Mouse (Mus musculus) stomach, embryonic 14.5 days (tissue): Measurements from ENCODE around the gene Gm21987. TPM values are rescaled to one million over a fixed set of nuclear protein-coding genes. Genes with fewer than 3 reads are reported as not detected.

Experiments used
- ATAC-seq: fragments of 200-750 bp; cut with Nextera tagmentation; 2 replicates; pipeline ENCODE4 v1.8.0; 2017; ENCODE audit warnings: low read depth, moderate TSS enrichment; ENCODE audit not compliant: insufficient number of reproducible peaks, insufficient read depth, low FRiP score
- H3K27ac ChIP-seq: fragments of 300-500 bp; sonication (generic); 2 replicates; pipeline ENCODE4 v1.5.1; 2014; ENCODE audit warnings: mild to moderate bottlenecking, low read length, moderate library complexity, mixed read lengths
- H3K27me3 ChIP-seq: fragments of 300-500 bp; sonication (generic); 2 replicates; pipeline ENCODE4 v1.6.1; 2014; ENCODE audit warnings: low read length, control low read depth, mixed read lengths; ENCODE audit not compliant: control insufficient read depth, insufficient read depth
- H3K36me3 ChIP-seq: fragments of 300-500 bp; sonication (generic); 2 replicates; pipeline ENCODE4 v1.6.1; 2014; ENCODE audit warnings: mild to moderate bottlenecking, control low read depth, low read length, moderate library complexity, mixed read lengths; ENCODE audit not compliant: control insufficient read depth, insufficient read depth
- H3K4me1 ChIP-seq: fragments of 300-500 bp; sonication (generic); 2 replicates; pipeline ENCODE4 v1.6.1; 2014; ENCODE audit warnings: low read length, control low read depth, mixed read lengths; ENCODE audit not compliant: control insufficient read depth, insufficient read depth
- H3K4me2 ChIP-seq: fragments of 300-500 bp; sonication (generic); replicated peaks from 2 replicates; pipeline ENCODE4 v1.6.1; 2014; ENCODE audit warnings: low read depth, low read length, control low read depth
- H3K4me3 ChIP-seq: fragments of 300-500 bp; sonication (generic); 2 replicates; pipeline ENCODE4 v1.5.1; 2014; ENCODE audit warnings: low read depth, low read length, control low read depth
- H3K9ac ChIP-seq: fragments of 300-500 bp; sonication (generic); replicated peaks from 2 replicates; pipeline ENCODE4 v1.6.1; 2014; ENCODE audit warnings: low read depth, mild to moderate bottlenecking, control low read depth, low read length, moderate library complexity, mixed read lengths
- H3K9me3 ChIP-seq: fragments of 300-500 bp; sonication (generic); 2 replicates; pipeline ENCODE4 v1.6.1; 2016; ENCODE audit warnings: low read depth, low read length, control low read depth; ENCODE audit not compliant: control insufficient read depth
- WGBS: fragments of 180-500 bp; shearing (Covaris S2); extraction: QIAGEN DNeasy Blood & Tissue Kit; methylation state at CpG from one replicate; pipeline ENCODE4 v1.1.7; 2014; 5-methylcytosine and 5-hydroxymethylcytosine counted together
- polyA plus RNA-seq: library from polyadenylated mRNA; unstranded; fragments of >200 nt; fragmentation: Nextera tagmentation; extraction: Ambion mirVana; gene quantifications from 2 replicates; pipeline ENCODE4 v1.2.1, GENCODE M21; 2014

Gene Gm21987
- polyA plus RNA-seq, 1 experiment from 2014 or later: not detected

GRCm38 (mm10) chr16:38362493-38363255 is 15.8 kb downstream of the Gm21987 start:
- Histone ChIP-seq H3K27me3 (no peaks in the 10 kb centered on the region), H3K27ac (no peak overlapping the region), H3K9ac (no peak overlapping the region; the same call in 1 of the 2 replicates), H3K9me3 (no peaks in the 10 kb centered on the region), H3K4me2 (peak overlapping the region; percentile 28), H3K4me3 (no peak overlapping the region), H3K36me3 (no peaks in the 10 kb centered on the region), H3K4me1 (peaks cover 11% of the 10 kb centered on the region)
- whole genome bisulfite sequencing: 71% methylated on average over 20 of the region's 20 CpGs
- ATAC-seq: no peak

- no peak overlapping the region for H3K4me2 ChIP-seq
- peaks cover 11% of the 10 kb centered on the region for H3K4me1 ChIP-seq
- H3K36me3 ChIP-seq: no peaks in the 10 kb centered on the region
- H3K27me3 ChIP-seq: no peaks in the 10 kb centered on the region
- 59% methylated on average over 3 of the region's 3 CpGs for WGBS
- ATAC-seq: no peak
- no peak overlapping the region for H3K4me3 ChIP-seq
- no peak overlapping the region for H3K27ac ChIP-seq
- no peaks in the 10 kb centered on the region for H3K9me3 ChIP-seq
- H3K9ac ChIP-seq: no peak overlapping the region
Measured at GRCm38 (mm10) chr16:38363256-38363595, 16.4 kb downstream of the Gm21987 start.

- Histone ChIP-seq H3K9ac (no peak overlapping the region), H3K9me3 (no peaks in the 10 kb centered on the region), H3K27ac (no peak overlapping the region), H3K4me1 (peaks cover 11% of the 10 kb centered on the region), H3K27me3 (no peaks in the 10 kb centered on the region), H3K4me2 (no peak overlapping the region), H3K36me3 (no peaks in the 10 kb centered on the region), H3K4me3 (no peak overlapping the region)
- no peak for ATAC-seq
- WGBS: 77% methylated on average over 7 of the region's 7 CpGs
Measured at GRCm38 (mm10) chr16:38363657-38364056, 16.8 kb downstream of the Gm21987 start.

GRCm38 (mm10) chr16:38365390-38365789 is 18.6 kb downstream of the Gm21987 start:
- 86% methylated on average over 10 of the region's 10 CpGs for WGBS
- peaks cover 11% of the 10 kb centered on the region for H3K4me1 ChIP-seq
- no peak overlapping the region for H3K9ac ChIP-seq
- no peak overlapping the region for H3K4me2 ChIP-seq
- ATAC-seq: no peak
- H3K27me3 ChIP-seq: no peaks in the 10 kb centered on the region
- no peaks in the 10 kb centered on the region for H3K9me3 ChIP-seq
- no peak overlapping the region for H3K4me3 ChIP-seq
- H3K27ac ChIP-seq: no peak overlapping the region
- H3K36me3 ChIP-seq: no peaks in the 10 kb centered on the region

- ATAC-seq: no peak
- no peak overlapping the region for H3K4me2 ChIP-seq
- H3K36me3 ChIP-seq: no peaks in the 10 kb centered on the region
- no peaks in the 10 kb centered on the region for H3K9me3 ChIP-seq
- no peak overlapping the region for H3K4me3 ChIP-seq
- 79% methylated on average over 4 of the region's 4 CpGs for WGBS
- no peak overlapping the region for H3K9ac ChIP-seq
- H3K4me1 ChIP-seq: peaks cover 11% of the 10 kb centered on the region
- H3K27me3 ChIP-seq: no peaks in the 10 kb centered on the region
- H3K27ac ChIP-seq: no peak overlapping the region
Measured at GRCm38 (mm10) chr16:38366231-38366630, 19.4 kb downstream of the Gm21987 start.

GRCm38 (mm10) chr16:38368336-38368735 is 21.5 kb downstream of the Gm21987 start:
- Histone ChIP-seq H3K36me3 (no peaks in the 10 kb centered on the region), H3K4me2 (no peak overlapping the region), H3K27ac (no peak overlapping the region), H3K9me3 (no peaks in the 10 kb centered on the region), H3K4me3 (no peak overlapping the region), H3K27me3 (no peaks in the 10 kb centered on the region), H3K4me1 (no peaks in the 10 kb centered on the region), H3K9ac (no peak overlapping the region)
- WGBS: 65% methylated on average over 10 of the region's 10 CpGs
- ATAC-seq: no peak

- 82% methylated on average over 7 of the region's 7 CpGs for WGBS
- ATAC-seq: no peak
- no peaks in the 10 kb centered on the region for H3K36me3 ChIP-seq
Measured at GRCm38 (mm10) chr16:38369000-38369399, 22.2 kb downstream of the Gm21987 start.

GRCm38 (mm10) chr16:38369431-38369830 is 22.6 kb downstream of the Gm21987 start:
- H3K27ac ChIP-seq: no peak overlapping the region
- no peaks in the 10 kb centered on the region for H3K27me3 ChIP-seq
- no peaks in the 10 kb centered on the region for H3K4me1 ChIP-seq
- H3K4me2 ChIP-seq: no peak overlapping the region
- no peak for ATAC-seq
- no peaks in the 10 kb centered on the region for H3K36me3 ChIP-seq
- H3K9ac ChIP-seq: no peak overlapping the region
- no peaks in the 10 kb centered on the region for H3K9me3 ChIP-seq
- H3K4me3 ChIP-seq: no peak overlapping the region
- 89% methylated on average over 8 of the region's 8 CpGs for WGBS

More at GRCm38 (mm10) chr16:38369000-38369399, 22.2 kb downstream of the Gm21987 start:
- Histone ChIP-seq H3K4me3 (no peak overlapping the region), H3K9ac (no peak overlapping the region), H3K27ac (no peak overlapping the region), H3K4me2 (no peak overlapping the region), H3K4me1 (no peaks in the 10 kb centered on the region), H3K27me3 (no peaks in the 10 kb centered on the region), H3K9me3 (no peaks in the 10 kb centered on the region)

GRCm38 (mm10) chr16:38369992-38370484 is 23.2 kb downstream of the Gm21987 start:
- ATAC-seq: no peak
- Histone ChIP-seq H3K9me3 (no peaks in the 10 kb centered on the region), H3K36me3 (no peaks in the 10 kb centered on the region), H3K27ac (no peak overlapping the region), H3K4me3 (no peak overlapping the region), H3K4me1 (no peaks in the 10 kb centered on the region), H3K4me2 (no peak overlapping the region), H3K9ac (no peak overlapping the region), H3K27me3 (no peaks in the 10 kb centered on the region)
- WGBS: 68% methylated on average over 4 of the region's 4 CpGs
